Mouse (Mus musculus) layer of hippocampus, adult 9-11 months (tissue): Measurements from ENCODE around the gene Smarcd1.

Experiments
- DNase-seq: peaks from one replicate; pipeline ENCODE4 v3.0.0; 2022

Smarcd1 gene

DNA sequence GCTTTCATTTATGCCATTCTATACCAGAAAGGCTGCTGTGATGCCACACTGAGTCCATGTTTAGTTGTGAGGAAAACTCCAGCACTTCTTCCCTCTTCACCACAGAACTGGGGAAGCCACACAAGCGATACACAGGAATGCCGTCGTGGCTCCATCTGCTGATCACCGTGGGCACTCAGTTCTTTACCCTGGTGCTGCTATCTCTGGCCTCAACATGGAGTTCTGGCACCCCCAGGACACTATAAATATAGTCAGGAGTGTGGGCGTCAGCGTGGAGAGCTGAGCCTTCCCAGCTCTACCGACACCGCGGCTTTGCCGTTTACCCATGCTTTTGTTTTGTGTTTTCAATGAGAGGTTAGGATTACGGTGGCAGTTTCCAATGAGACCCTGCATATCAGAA is 34.7 kb downstream of the Smarcd1 start:
- DNase-seq, result no peak

DNA sequence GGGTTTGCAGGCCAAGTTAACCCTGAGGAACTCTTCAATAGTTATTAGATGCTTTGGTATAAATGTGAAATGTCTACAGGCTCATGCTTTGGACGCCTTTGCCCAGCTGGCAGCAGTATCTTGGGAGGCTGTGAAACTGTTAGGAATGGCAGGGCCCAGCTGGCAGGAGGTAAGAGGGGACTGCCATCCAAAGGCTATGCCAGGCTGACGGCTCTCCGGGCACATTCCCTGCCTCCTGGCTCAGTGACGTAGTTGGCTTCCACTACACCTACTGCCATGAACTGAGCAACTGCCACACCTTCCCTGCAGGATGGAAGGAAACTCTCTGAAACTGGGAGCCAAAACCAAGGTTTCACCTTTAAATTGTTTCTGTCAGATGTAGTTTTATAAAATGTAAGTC is 38.3 kb downstream of the Smarcd1 start:
- no peak for DNase-seq

DNA sequence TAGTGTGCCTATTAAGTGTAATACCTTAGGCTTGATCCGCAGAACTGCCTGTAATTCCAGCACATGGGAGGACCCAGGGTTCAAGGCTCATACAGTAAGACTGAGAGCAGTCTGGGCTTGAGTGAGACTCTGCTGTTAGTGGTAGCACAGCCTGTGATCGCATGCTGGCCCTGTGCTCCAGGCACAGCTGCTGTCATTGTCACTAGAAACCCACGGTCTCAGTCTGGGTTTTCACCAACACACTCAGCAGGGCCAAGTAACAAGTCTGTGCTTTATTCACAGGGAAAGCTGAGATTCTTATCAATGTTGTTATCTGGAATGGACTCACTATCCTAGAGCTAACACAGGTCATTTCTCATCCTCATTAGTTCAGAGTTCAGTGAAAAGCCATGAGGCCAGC is 52.3 kb downstream of the Smarcd1 start:
- peak; percentile 53 for DNase-seq
